Mouse (Mus musculus): ENCODE data around the gene Eid3. TPM values are rescaled to one million over a fixed set of nuclear protein-coding genes. Genes with fewer than 3 reads are reported as not detected.

Gene Eid3
- 0.49 TPM for polyA plus RNA-seq (2017; shearing (Covaris generic))

DNA sequence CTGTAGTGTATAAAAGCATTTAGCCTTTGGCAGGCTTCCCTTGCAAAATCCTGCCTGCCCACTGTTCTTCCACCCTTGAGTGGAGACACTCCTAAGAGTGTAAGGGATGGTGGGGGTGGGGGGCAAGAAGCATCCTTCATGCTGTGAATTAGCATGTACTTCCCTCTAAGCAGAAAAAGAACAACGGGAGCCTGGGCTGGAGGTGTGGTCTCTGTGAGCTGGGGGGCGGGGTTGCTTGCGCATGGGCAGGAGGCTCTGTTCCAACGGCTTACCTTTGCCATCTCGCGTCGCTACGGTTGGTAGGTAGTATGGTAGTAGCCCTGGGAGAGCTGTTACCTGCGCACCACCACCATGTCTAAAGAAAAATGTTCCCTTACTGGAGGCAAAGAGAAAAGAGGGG is at the start of gene Eid3:
Gene Eid3, plus strand, starts transcription at position 271 of the 400 bp plus-strand sequence.

DNA sequence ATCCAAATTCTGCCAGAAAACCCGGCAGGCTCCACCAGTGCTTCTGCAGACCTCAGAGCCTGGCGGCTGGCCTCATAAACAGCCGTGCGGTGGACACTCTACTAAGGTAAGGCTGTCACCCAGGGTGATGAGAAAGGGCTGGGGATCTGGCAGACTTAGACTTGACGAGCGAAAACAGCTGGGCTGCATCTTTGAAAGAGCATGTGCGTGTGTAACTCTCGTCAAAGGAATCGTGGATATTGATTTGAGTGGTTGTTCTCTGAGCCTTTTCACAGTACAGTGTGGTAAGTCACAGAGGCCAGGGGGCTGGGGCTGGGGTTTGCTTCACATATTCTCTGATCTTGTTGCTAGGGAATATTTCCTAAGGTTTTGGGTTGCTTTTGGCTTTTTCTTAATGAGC is 32.5 kb upstream of the Eid3 start, which contains the start of gene Txnrd1:
Gene Txnrd1, plus strand, starts transcription at position 26 of the 400 bp plus-strand sequence.

Other genes with a start within 250 kb of the Eid3 start
- gene 1190007I07Rik, start 243.4 kb upstream of the Eid3 start, polyA plus RNA-seq (2017; shearing (Covaris generic)), result 14.8 TPM
- 90.3 TPM for gene Tdg, start 236.8 kb upstream of the Eid3 start, polyA plus RNA-seq (2017; shearing (Covaris generic))
- gene Glt8d2, start 176.0 kb upstream of the Eid3 start, polyA plus RNA-seq (2017; shearing (Covaris generic)), result not detected
- 26.2 TPM for gene Hcfc2, start 170.5 kb upstream of the Eid3 start, polyA plus RNA-seq (2017; shearing (Covaris generic))
- gene Nfyb, start 102.5 kb upstream of the Eid3 start, polyA plus RNA-seq (2017; shearing (Covaris generic)), result 50.9 TPM
- gene Txnrd1, start 32.7 kb upstream of the Eid3 start, polyA plus RNA-seq (2017; shearing (Covaris generic)), result 72.3 TPM
- 0.49 TPM for gene Chst11, start 118.9 kb downstream of the Eid3 start, polyA plus RNA-seq (2017; shearing (Covaris generic))

Measured in effector memory CD4-positive, alpha-beta T cell, adult 7 months (primary cell).